Mouse (Mus musculus) heart, adult 9 months (tissue): Measurements from ENCODE around the gene Fgfr2.

Experiments used
- DNase-seq, 2 experiments: peaks; one replicate each; pipeline ENCODE4 v3.0.0; 2022; ENCODE audit warnings: low spot score in 2 of 2

Gene Fgfr2

GRCm38 (mm10) chr7:132230961-132231360 is 892.2 kb downstream of the Fgfr2 start:
- DNase-seq, result no peak

GRCm38 (mm10) chr7:132227075-132227640 is 896.0 kb downstream of the Fgfr2 start:
- no peak for DNase-seq

- DNase-seq, result peak; percentile 63 to 87
These were observed 896.6 kb downstream of the Fgfr2 start for GRCm38 (mm10) chr7:132226379-132227074.

- DNase-seq, result no peak
These were observed 899.6 kb downstream of the Fgfr2 start for GRCm38 (mm10) chr7:132223452-132224141.

GRCm38 (mm10) chr7:132214031-132214430 is 909.1 kb downstream of the Fgfr2 start:
- no peak for DNase-seq

GRCm38 (mm10) chr7:132213460-132213859 is 909.7 kb downstream of the Fgfr2 start:
- DNase-seq, result peak; percentile 74

- peak in 1 of 2 experiments; percentile 23 for DNase-seq
These were observed 911.0 kb downstream of the Fgfr2 start for GRCm38 (mm10) chr7:132211920-132212701.

GRCm38 (mm10) chr7:132210616-132211015 is 912.5 kb downstream of the Fgfr2 start:
- DNase-seq, result no peak

- no peak for DNase-seq
These were observed 914.1 kb downstream of the Fgfr2 start for GRCm38 (mm10) chr7:132208946-132209651.

GRCm38 (mm10) chr7:132204073-132204612 is 919.0 kb downstream of the Fgfr2 start:
- DNase-seq, result no peak

- no peak for DNase-seq
These were observed 923.5 kb downstream of the Fgfr2 start for GRCm38 (mm10) chr7:132199686-132200085.

- DNase-seq, result no peak
These were observed 924.3 kb downstream of the Fgfr2 start for GRCm38 (mm10) chr7:132198806-132199205.

GRCm38 (mm10) chr7:132197817-132198475 is 925.2 kb downstream of the Fgfr2 start:
- DNase-seq, result no peak

- DNase-seq, result peak; percentile 71 to 74
These were observed 926.6 kb downstream of the Fgfr2 start for GRCm38 (mm10) chr7:132196581-132196980.

- peak; percentile 36 to 65 for DNase-seq
These were observed 929.5 kb downstream of the Fgfr2 start for GRCm38 (mm10) chr7:132193606-132194005.

- no peak for DNase-seq
These were observed 935.7 kb downstream of the Fgfr2 start for GRCm38 (mm10) chr7:132187456-132187855.

- DNase-seq, result no peak
These were observed 939.2 kb downstream of the Fgfr2 start for GRCm38 (mm10) chr7:132183892-132184404.

- DNase-seq, result no peak
These were observed 941.5 kb downstream of the Fgfr2 start for GRCm38 (mm10) chr7:132181586-132182198.

- DNase-seq, result no peak
These were observed 942.1 kb downstream of the Fgfr2 start for GRCm38 (mm10) chr7:132181042-132181441.

- DNase-seq, result no peak
These were observed 944.1 kb downstream of the Fgfr2 start for GRCm38 (mm10) chr7:132179049-132179448.
